Mouse (Mus musculus): ENCODE results near the gene Agpat3. TPM values are rescaled to one million over a fixed set of nuclear protein-coding genes. Genes with fewer than 3 reads are reported as not detected.

Agpat3 gene
- total RNA-seq (2021) = 100 to 1,000 TPM; 214 to 237 TPM
- long read RNA-seq, experiment 1, full-length matches to known transcripts = 62 of 235 reads
- long read RNA-seq, experiment 1, partial matches to known transcripts = 22 of 235 reads
- long read RNA-seq, experiment 1, other reads (novel, unspliced or antisense) = 151 of 235 reads
- long read RNA-seq, experiment 2, full-length matches to known transcripts = 38 of 117 reads
- long read RNA-seq, experiment 2, partial matches to known transcripts = 14 of 117 reads
- long read RNA-seq, experiment 2, other reads (novel, unspliced or antisense) = 65 of 117 reads

DNA sequence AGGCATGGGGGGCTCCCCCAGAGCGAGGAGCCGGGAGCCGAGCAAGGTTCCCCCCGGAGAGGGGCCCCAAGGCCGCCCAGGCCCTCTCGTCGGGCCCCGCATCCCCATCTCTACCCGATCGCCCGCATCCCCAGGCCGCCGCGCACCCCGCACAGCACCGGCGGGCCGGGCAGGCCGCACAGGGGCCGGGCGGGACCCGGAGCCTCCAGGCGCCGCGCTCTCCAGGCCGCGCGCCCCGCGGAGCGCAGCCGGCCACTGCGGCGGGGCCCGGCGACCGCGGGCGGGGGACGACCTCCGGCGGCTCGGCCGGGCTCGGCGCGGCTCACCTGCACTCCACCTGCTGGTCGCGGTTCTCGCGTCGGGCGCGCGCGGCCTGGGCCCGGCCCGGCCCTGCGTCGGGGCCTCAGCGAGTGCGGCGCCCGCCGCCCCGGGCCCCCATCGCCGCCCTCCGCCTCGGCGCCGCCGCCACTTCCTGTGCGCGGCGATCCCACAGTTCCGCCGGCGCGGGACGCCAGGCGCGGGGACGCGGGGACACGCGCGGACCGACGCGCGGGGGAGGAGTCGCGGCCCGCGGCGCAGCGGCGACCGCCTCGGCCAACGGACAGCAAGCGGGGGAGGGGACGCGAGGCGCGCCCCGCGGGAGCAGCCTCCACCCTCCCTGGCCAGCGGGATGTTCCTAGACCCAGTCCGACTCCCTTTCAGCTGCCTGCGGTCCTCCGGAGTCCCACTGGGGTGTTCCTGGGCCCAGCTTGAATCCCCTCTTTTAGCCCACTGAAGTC, at the start of gene Agpat3:
TSS of gene Agpat3 (minus strand) at position 603 of the 779 bp plus-strand sequence.
- DNase-seq = peak; percentile 73 to 75

DNA sequence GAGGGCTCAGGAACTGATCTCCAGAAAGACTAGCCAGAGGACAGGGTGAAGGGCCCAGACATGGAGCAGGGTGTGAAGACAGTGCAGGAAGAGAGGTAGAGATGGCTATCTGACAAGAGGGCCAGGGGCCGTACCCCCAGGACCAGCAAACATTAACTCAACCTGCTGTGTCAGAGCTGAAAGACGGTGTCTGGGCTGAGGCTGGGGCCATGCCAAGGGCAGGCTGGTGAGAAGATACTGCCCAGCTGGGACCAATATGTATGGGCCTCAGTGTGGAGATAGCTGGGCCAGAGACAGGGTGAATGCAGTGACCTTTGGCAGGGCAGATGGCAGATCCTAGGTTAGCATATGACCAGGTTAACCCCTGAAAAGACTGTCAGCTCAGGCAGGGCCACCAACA, 48.8 kb upstream of the Agpat3 start:
- no peak for DNase-seq

DNA sequence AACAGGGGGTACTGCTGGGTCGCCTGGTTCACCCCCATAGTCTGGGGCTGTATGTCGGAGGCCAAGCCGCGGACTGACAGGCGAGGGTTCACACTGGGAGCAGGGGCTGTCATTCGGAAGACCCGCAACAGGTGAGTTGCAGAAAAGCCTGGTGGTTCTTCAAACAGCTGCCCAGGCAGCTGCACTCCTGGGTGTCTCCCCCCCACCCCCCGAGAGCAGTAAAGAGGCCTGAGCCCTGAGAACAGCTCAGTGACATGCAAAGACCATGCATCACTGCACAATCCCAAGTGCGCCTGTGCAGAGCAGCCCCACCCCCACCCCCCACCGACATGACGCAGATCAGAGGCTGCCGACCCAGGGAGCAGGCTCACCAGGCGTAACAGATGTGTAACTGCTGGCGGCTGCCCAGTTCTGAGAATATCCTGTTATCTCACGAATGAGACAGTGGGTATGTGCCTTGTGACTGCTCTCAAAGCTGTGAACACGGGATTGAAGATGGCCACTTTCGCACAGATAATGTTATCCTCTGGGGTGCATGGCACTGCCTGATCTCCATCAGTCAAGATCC, 46.9 kb upstream of the Agpat3 start:
- DNase-seq = peak; percentile 47 to 50

DNA sequence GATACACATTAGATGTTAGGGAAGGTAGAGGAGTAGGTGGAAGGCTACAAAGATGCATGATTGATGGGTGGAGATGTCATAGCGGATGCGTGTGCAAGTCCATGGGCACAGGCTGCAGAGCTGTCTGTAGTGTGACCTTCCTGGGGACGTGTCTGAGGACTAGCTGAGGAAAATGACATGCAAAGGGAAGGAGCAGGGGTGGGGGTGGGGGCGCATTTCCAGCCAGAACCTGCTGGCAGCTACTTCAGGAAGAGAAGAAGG, 44.3 kb upstream of the Agpat3 start:
- DNase-seq = no peak

DNA sequence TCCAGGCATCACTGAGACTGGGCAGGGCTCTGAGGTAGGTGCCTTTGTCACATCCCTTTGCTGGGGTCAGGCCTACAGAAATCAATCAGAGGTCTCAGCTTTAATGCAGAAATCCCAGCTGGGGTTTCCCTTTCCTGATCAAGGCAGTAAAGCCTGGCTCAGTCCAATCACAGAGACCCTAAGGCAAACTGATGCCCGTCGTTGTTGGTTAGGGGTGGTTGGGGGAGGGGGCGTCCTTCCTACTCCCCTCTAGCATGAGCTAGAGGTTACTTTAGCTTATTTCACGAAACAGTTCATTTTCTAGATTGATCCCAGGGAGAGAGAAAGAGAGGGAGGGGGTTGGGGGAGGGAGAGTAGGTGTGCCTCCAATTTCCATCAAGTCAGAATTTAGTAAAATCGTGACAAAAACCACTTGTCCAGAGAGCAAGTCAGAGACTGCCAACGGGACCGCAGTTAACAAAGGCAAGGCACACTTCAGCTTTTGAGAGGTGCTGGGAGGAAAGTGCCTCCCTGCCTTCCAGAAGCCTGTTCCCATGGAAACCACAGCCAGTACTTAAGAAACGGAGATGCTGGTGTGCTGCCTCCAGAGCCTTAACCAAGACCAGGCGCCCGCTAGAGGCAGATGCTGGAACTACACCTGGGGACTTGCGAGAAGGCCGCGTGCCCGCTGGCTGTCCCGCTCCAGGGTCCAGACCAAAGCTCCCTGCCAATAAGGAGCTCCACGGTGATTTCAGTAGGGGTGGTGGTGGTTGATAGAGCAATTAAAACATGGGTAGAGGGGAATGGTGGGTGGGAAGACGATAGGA, 43.7 kb upstream of the Agpat3 start:
- DNase-seq = peak; percentile 87 to 98

DNA sequence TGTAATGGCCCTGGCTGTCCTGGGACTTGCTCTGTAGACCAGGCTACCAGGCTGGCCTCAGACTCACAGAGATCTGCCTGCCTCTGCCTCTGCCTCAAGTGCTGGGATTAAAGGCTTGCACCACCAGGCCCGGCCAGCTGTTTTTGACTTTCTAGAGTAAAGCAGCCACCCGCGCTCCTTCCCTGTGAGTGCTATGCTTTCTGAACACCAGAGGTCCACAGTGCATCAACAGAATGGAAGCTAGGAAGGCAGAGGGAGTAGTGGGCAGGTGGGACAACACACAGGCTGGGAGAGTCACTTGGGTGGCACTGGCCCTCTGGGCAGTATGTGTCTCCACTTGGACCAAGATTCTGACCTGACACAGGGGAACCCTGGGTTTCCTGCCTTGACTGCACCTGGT, 43.1 kb upstream of the Agpat3 start:
- no peak for DNase-seq

DNA sequence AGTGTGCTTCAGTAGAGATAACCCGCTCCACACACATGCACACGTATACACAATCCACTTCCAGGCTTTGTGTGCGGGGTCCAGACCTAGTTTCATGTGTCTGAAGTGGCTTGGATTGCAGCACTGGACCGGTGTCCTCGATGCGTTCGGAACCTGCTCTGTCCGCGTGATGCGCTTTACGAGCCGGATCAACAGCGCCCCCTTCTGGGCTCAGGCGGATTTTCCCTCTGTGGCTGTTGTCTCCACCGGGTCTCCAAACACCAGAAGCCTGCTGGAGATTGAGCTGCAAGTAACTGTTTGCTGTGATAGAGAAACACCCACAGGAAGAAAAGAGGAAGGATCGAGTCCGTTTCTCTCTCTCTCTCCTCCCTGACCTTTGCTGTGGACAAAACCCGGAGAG, 39.8 kb upstream of the Agpat3 start:
- DNase-seq = peak; percentile 81 to 90

DNA sequence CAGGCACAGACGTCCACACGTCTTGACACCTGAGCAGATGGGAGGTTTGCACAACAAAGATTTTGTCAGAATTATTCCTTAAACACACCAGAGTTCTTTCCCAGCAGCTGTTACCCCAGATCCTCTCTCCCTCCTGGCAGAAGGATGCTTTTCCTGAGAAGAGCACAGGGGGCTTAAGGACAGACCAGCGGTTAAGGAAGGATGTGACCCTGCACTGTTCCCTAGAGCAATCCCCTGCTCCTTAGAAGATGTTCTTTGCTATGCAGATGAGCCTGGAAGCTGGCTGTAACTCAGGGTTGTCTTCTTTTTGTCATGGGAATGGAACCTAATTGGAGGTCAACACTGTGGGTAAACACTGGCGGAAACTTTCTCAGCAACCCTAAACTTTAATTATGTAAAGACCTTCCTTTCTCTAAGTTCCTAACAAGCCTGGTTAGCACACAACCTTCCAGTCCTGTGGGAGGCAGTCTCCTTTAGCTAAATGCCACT, 38.7 kb upstream of the Agpat3 start:
- DNase-seq = no peak

DNA sequence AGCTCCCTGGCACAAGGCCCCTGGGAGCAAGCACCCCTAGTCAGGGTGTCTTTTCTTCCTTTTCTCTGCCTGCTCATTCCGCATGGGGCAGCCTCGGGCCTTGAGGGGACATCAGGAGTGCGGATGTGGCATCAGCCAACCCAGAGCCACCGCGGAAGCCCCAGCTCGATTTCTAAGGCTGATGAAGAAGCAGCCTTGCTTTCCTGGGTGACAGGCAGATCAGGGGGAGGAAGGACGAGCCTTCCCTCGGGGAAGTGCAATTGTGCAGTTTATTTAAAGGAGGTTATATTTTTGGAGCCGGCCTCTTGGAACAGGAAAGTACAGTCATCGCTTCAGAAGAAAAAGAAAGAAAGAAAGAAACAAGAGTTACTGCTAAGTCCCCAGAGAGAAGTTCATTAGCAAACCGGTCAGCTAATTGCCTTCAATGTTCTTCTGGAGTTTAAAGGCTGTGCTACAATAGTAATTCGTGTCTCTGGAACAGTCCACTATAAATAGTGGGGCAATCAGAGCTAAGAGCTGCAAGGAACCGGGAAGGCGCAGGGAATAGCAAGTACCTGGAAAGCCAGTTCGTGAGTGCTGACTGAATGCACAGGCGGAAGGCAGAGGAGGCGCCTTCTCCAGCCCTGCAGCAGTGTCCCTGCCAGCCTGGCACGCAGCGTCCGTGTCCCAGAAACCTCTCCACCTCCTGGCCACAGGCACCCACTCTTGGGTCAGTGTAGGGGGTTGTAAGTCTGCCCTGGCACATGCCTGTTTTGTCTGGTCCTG, 36.1 kb upstream of the Agpat3 start:
- DNase-seq = peak; percentile 22 to 33

DNA sequence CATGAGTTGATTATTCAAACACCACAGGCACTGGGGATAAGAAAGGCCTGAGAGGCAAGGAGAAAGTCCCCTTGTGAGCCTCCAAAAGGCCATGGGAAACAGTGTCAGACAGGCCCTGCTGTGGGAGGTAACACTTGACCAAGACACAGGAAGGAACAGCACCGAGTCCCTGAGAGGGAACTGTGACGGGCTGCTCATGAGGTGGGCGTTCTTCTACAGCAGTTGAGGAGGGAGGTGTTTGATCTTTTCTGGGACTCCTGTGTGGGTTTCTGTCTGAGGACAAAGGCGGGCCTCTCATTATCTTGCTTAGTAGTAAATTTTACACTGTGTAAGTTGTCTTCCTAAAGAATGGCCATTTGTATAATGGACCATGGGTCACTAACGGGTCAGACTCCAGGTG, 33.2 kb upstream of the Agpat3 start:
- no peak for DNase-seq

DNA sequence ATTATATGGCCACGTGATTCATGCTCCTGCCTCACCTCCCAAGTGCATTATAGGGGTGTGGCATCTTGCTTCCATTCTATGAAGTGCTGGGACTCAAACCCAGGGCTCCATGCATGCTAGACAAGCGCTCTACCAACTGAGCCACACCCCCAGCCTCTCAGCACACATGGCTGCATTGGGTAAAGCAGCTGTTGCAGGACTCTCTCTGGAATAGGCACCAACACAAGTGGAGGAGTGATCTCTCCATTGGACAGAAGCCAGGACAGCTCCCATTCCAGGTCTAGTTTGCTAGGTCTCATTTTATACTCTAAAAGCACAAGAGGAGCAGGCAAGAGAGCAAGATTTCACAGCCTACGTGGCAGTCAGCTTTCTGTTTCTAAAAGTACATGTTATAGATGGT, 31.3 kb upstream of the Agpat3 start:
- no peak for DNase-seq

DNA sequence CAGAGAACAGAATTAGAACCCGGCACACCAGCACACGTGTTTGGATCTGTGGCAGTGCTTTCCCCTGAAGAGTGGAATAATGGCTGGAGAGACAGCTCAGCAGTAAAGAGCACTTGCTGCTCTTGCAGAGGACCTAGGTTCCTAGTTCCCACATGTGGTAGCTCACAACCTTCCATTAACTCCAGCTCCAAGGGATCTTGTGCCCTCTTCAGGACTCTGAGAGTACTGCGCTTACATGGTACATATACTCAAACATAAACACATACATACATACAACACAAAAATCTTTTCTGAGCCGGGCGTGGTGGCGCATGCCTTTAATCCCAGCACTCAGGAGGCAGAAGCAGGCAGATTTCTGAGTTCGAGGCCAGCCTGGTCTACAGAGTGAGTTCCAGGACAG, 26.2 kb upstream of the Agpat3 start:
- DNase-seq = no peak

DNA sequence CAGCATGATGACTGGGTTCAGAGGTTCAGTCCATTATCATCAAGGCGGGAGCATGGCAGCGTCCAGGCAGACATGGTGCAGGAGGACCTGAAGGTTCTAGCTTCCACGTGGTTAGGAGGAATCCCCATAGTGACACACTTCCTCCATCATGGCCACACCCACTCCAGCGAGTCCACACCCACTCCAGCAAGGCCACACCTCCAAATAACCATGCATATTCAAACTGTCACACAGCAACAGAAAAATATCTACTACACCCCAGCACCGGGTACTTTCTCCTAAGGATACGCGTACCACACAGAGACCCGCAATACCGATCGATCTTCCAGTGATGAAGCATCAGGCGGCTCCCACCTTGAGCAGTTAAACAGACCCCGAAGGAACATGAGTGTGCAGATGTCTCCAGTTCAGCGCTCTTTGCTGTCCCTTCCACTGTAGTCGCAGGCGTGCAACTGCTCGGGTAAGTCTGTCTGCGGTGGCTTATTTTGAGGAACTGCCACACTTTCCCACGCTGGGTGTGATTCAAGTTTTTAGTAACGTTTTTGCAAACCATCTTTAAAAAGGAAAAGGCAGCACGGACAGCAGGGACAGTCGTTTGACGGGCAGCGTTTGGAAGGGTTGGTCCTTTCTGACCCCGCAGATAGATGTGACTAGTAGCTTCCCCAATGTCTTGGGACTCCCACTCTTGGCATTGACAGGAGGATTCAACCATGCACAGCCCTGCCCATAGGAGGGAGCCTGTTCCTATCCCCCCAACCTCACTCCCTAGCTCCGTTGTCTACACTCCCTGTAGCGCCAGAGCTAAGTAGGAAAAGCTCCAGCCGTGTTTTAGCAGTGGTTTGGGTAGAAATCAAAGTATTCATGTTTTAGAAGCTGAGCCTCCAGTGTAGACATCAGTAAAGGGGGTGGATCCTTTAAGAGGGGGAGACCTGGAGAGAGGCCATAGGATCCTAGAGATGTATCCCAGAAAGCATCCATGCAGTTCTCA, 20.7 kb upstream of the Agpat3 start:
- no peak for DNase-seq

DNA sequence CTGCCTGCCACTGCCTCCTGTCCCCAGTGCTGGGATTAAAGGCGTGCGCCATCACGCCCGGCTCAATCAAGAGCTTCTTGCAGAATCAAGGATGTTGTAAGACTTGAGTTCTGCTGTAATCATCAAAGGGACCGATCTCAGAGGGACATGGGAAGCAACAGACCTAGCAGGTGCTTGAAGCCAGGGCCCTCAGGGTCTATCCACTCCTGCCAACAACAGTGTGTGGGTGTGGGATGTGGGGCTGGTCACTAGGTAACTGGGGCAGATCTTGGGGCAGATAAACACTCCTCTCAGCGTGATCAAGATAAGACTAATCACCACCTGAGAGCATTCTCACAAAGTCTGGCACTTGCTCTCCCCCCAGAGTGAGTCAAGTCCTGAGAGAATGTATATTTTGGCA, 19.5 kb upstream of the Agpat3 start:
- DNase-seq = no peak

DNA sequence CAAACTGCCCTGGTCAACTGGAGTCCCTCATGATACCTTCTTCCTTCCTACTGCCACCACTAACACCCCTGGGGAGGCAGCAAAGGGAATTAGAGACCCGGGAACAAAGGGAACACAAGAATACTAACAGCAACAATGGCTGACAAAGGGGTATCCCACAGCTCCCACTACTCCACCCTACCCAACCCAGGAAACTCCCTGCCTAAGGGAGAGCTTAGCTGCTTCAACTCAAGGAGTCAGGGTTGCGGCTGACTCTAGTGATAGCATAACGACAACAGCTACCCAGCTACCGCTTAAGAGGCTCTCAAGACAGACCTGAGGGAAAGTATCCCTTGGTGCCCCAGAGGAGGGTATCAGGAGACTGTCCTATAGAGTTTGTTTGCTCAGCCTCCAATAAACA, 15.3 kb upstream of the Agpat3 start:
- no peak for DNase-seq

DNA sequence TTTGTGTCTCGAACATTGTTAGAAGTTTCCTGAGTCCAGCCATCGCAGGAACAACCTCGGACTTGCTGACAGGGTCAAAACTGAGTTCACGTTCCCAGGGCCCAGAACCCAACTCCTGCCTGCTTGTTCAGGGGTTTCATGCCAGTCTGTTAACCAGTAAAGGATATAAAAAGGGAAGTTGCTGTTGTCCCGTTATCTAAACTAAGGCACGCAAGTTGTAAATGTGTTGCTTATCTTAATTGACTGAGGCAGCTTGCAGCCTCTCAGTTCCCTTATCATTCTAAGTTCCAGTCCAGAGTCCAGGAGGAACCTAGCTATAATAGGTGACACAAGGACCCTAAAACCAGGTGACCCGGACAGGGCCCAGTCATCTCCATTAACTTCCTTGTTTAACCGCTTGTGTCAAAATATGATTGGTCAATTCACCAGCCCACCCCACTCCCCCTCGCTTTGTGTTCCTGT, 14.6 kb upstream of the Agpat3 start:
- peak; percentile 34 for DNase-seq

DNA sequence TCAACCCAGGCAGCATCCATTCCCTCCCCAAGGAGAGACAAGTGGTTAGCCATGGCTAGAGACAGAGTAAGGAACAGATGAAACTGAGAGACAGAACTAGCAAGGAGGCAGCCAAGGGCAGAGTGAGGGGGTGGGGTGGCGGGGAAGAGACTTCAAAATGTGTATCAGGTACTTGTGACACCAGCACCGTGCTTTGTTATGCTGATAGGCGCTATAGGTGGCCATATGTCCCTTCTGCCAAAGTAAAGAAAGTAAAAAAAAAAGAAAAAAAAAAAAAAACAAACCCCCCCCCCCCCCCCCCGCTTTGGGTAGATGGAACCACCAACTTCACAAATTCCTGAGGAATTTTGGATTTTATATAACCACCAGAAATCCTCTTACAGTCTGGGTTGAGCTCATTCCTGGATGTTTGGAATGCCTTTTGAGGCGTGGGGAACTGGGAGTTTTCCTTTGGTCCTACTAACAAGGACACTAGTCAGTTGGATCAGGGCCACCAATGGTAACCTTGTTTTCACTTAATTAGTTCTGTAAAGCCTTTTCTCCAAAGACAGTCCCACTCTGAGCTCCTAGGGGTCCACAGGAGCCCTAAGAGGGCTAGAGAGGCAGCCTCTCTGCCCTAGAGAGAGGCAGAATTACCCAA, 14.0 kb upstream of the Agpat3 start:
- no peak for DNase-seq

DNA sequence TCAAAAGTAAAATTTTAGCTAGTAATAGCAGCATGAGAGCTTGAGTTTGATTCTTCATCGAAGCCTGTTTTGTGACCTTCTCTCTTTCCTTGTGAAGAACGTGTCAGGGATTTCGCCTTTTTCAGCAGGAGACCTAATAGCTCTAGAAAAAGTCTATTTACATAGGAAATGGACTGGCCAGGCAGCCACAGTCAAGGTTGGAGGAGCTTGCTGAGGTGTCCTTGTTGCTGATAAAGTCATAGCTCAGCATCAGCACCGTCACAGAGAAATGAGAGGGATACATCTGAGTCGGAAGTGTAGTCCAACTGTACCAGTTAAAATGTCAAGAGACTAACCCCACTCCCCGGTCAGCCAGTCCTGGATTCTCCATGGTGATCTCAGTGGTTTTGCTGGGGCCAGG, 13.3 kb upstream of the Agpat3 start:
- no peak for DNase-seq

DNA sequence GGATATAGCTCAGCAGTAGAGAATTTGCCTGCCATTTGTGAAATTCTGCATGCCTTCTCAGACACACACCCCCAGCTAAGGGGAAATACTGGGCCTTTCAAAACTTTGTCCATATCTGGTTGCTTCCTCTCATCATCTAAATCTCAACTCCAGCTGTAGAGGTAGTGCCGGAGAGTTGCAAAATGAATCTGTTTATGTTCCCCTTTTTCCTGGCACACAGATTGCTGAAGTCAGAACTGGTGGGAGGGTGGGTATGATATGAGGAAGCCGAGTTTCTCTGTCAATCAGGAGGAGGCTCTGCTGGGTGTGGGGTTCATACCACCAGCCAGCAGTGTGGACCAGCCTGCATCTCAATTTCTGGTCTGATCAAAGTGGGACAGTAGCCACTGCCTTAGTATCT, 11.8 kb upstream of the Agpat3 start:
- DNase-seq = peak in 1 of 2 experiments; percentile 52

DNA sequence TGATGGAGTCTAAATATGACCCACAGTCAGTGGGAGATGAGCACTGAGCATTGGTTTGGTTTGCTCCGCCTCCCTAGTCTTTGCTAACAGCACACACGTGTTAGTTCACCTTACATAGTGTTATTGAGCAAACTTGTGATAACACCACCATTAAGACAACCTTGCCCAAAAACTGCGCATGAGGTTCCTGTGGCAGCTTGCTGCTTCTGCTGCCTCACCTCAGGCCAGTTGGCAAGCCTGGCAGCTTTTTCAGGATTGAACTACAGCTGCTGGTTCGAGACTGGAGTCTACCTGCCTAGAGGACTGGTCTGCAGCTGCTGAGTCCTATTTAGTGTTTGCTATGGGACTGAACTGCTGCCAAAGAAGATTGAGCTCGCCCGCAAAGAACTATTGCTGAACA, 11.1 kb upstream of the Agpat3 start:
- DNase-seq = no peak
